7 mouse cellular contexts compared by ENCODE assay signal in genomic region chr3:95231298-95232221, GRCm38 (mm10). TPM values are rescaled to one million over a fixed set of nuclear protein-coding genes. Genes with fewer than 3 reads are reported as not detected.
DNase-seq lines count a peak whose midpoint lies in the region; ATAC-seq and TF ChIP-seq lines count a peak whose summit lies in the region.

TSS of gene Mllt11 (minus strand) at chr3:95232171.

- H3K4me3 ChIP-seq in MEL (ENCODE audit: control insufficient read depth in 1 of 2, insufficient read depth in 1 of 2, low read depth in 2 of 2, low read length in 2 of 2): peak within 1 kb of the TSS; percentile 66 to 73
- H3K4me3 ChIP-seq in kidney, embryonic 16.5 days (ENCODE audit: low read length): peak within 1 kb of the TSS; percentile 87
- peak within 1 kb of the TSS; percentile 91 for H3K4me3 ChIP-seq in liver, postnatal 0 days (ENCODE audit: low read depth, low read length)
- peak within 1 kb of the TSS; percentile 80; the same call in 1 of the 2 replicates for H3K4me3 ChIP-seq in neural tube, embryonic 15.5 days (replicated peaks)

- peaks cover 20 to 28% of the 10 kb centered on the region in 2 experiments for H3K4me1 ChIP-seq in MEL (ENCODE audit: control insufficient read depth in 1 of 2, insufficient read depth in 2 of 2, low read length in 2 of 2)
- H3K4me1 ChIP-seq in kidney, embryonic 16.5 days (ENCODE audit: insufficient read depth, low read length): peaks cover 32% of the 10 kb centered on the region
- H3K4me1 ChIP-seq in liver, postnatal 0 days (ENCODE audit: insufficient read depth): peaks cover 31% of the 10 kb centered on the region
- H3K4me1 ChIP-seq in neural tube, embryonic 15.5 days: peaks cover 41% of the 10 kb centered on the region

- H3K79me2 ChIP-seq in MEL (ENCODE audit: control insufficient read depth, insufficient read depth, low read length, poor library complexity): peaks cover 60% of the 10 kb centered on the region

- peak within 1 kb of the TSS; percentile 88 for H3K4me2 ChIP-seq in kidney, embryonic 16.5 days (replicated peaks; ENCODE audit: low read depth, low read length)
- peak within 1 kb of the TSS; percentile 95 for H3K4me2 ChIP-seq in liver, postnatal 0 days (ENCODE audit: low read depth, low read length)
- H3K4me2 ChIP-seq in neural tube, embryonic 15.5 days: peak within 1 kb of the TSS; percentile 86

- WGBS in kidney, embryonic 16.5 days: 54% methylated on average over 13 of the region's 13 CpGs
- WGBS in liver, postnatal 0 days (ENCODE audit: insufficient replicate concordance): 55% methylated on average over 13 of the region's 13 CpGs
- WGBS in neural tube, embryonic 15.5 days: 72% methylated on average over 13 of the region's 13 CpGs

- peak within 1 kb of the TSS; percentile 84 for H3K9ac ChIP-seq in MEL (ENCODE audit: control insufficient read depth, low read depth, low read length, poor library complexity, severe bottlenecking)
- H3K9ac ChIP-seq in kidney, embryonic 16.5 days (replicated peaks; ENCODE audit: low read length): peak within 1 kb of the TSS; percentile 97
- peak within 1 kb of the TSS; percentile 93 for H3K9ac ChIP-seq in liver, postnatal 0 days (replicated peaks)
- peak within 1 kb of the TSS; percentile 83; the same call in 1 of the 2 replicates for H3K9ac ChIP-seq in neural tube, embryonic 15.5 days (replicated peaks)

- no peak for TF ChIP-seq RAD21 in MEL (IDR thresholded peaks at IDR 0.05; ENCODE audit: low read depth, low read length)

- ATAC-seq in kidney, embryonic 16.5 days (ENCODE audit: low FRiP score, low TSS enrichment): no peak
- no peak for ATAC-seq in liver, postnatal 0 days
- no peak for ATAC-seq in neural tube, embryonic 15.5 days (ENCODE audit: low FRiP score)

- TF ChIP-seq CTCF in MEL (IDR thresholded peaks at IDR 0.05 in 2 of 3, conservative IDR thresholded peaks at IDR 0.05 in 1 of 3; ENCODE audit: control insufficient read depth in 1 of 3, insufficient read depth in 1 of 3, low read depth in 2 of 3, low read length in 3 of 3, poor library complexity in 1 of 3, severe bottlenecking in 1 of 3): no peak
- no peak for TF ChIP-seq CTCF in liver, postnatal 0 days (IDR thresholded peaks at IDR 0.05; ENCODE audit: low read depth)

- peak in 1 of 2 experiments; percentile 68; a peak in 2 of 4 replicates for TF ChIP-seq POLR2A in MEL (IDR thresholded peaks at IDR 0.05; ENCODE audit: control insufficient read depth in 1 of 2, insufficient read depth in 1 of 2, low read depth in 1 of 2, low read length in 2 of 2, poor library complexity in 1 of 2)

- H3K36me3 ChIP-seq in MEL (ENCODE audit: control insufficient read depth in 1 of 2, insufficient read depth in 2 of 2, low read length in 2 of 2): peaks cover 34 to 44% of the 10 kb centered on the region in 2 experiments
- H3K36me3 ChIP-seq in kidney, embryonic 16.5 days (ENCODE audit: insufficient read depth, low read length): peaks cover 38% of the 10 kb centered on the region
- peaks cover 46% of the 10 kb centered on the region for H3K36me3 ChIP-seq in liver, postnatal 0 days (replicated peaks; ENCODE audit: insufficient read depth, low read length)
- H3K36me3 ChIP-seq in neural tube, embryonic 15.5 days: peaks cover 49% of the 10 kb centered on the region

- peak within 1 kb of the TSS; percentile 92 for H3K27ac ChIP-seq in MEL (ENCODE audit: control insufficient read depth, low read depth, low read length)
- H3K27ac ChIP-seq in kidney, embryonic 16.5 days (ENCODE audit: low read length): peak within 1 kb of the TSS; percentile 98
- peak within 1 kb of the TSS; percentile 94 for H3K27ac ChIP-seq in liver, postnatal 0 days (ENCODE audit: low read depth)
- peak within 1 kb of the TSS; percentile 99 for H3K27ac ChIP-seq in neural tube, embryonic 15.5 days (replicated peaks)

- no peak for TF ChIP-seq EP300 in MEL (IDR thresholded peaks at IDR 0.05; ENCODE audit: low read depth in 1 of 2, low read length in 2 of 2)
- TF ChIP-seq EP300 in liver, postnatal 0 days (IDR thresholded peaks at IDR 0.05; ENCODE audit: low read depth): no peak

- DNase-seq in CD4-positive, CD25-positive, alpha-beta regulatory T cell, adult 2 months (ENCODE audit: low read depth, low spot score): peak; percentile 70
- peak; percentile 94 for DNase-seq in MEL (ENCODE audit: low read depth, low spot score)
- DNase-seq in gastrocnemius, adult 8-10 months (ENCODE audit: low spot score in 2 of 2): no peak
- DNase-seq in liver, postnatal 0 days: peak; percentile 29
- DNase-seq in urinary bladder, postnatal 14 days (ENCODE audit: low spot score): no peak

- no peaks in the 10 kb centered on the region for H3K27me3 ChIP-seq in MEL (ENCODE audit: control insufficient read depth in 1 of 2, insufficient read depth in 2 of 2, low read length in 2 of 2)
- H3K27me3 ChIP-seq in kidney, embryonic 16.5 days (ENCODE audit: insufficient read depth, low read length): no peaks in the 10 kb centered on the region
- no peaks in the 10 kb centered on the region for H3K27me3 ChIP-seq in liver, postnatal 0 days (ENCODE audit: insufficient read depth, low read length)
- no peaks in the 10 kb centered on the region for H3K27me3 ChIP-seq in neural tube, embryonic 15.5 days (replicated peaks)

- H3K9me3 ChIP-seq in MEL (replicated peaks; ENCODE audit: insufficient read depth, low read length): no peaks in the 10 kb centered on the region
- H3K9me3 ChIP-seq in kidney, embryonic 16.5 days (ENCODE audit: low read length): no peaks in the 10 kb centered on the region
- H3K9me3 ChIP-seq in liver, postnatal 0 days (ENCODE audit: low read length): no peaks in the 10 kb centered on the region
- H3K9me3 ChIP-seq in neural tube, embryonic 15.5 days (replicated peaks): no peaks in the 10 kb centered on the region

TF ChIP-seq in MEL, 35 proteins besides CTCF, POLR2A, EP300 and RAD21:
- no peak for TF ChIP-seq MXI1 (IDR thresholded peaks at IDR 0.05; ENCODE audit: low read depth, low read length)
- peak; percentile 94 for TF ChIP-seq GATA1 (IDR thresholded peaks at IDR 0.05; ENCODE audit: low read depth, low read length)

RNA-seq across cellular contexts. Expression of gene Mllt11, which starts in this region (rescaled TPM):
- 6.7 and 7.3 TPM in 2 replicates for total RNA-seq in MEL (2012; rRNA removed)
- 10 to 100 TPM in 1 of 2 experiments, not detected in 1; 24.6 TPM for polyA plus RNA-seq in MEL (2012; ENCODE audit: insufficient read depth in 1 of 2, insufficient read length in 2 of 2, low read depth in 1 of 2, low replicate concordance in 2 of 2, missing spikeins in 1 of 2)
- total RNA-seq in gastrocnemius, adult 8-10 months (2022): 100 to 1,000 TPM in 1 of 4 experiments, 10 to 100 TPM in 3; 69.6 to 108 (median 87.4) TPM
- 14.0 and 16.6 TPM in 2 replicates for polyA plus RNA-seq in kidney, embryonic 16.5 days (2015; fragmentation: Nextera tagmentation; extraction: Ambion mirVana)
- polyA plus RNA-seq in liver, postnatal 0 days (2015; fragmentation: Nextera tagmentation; extraction: Ambion mirVana): 2.0 and 2.3 TPM in 2 replicates
- 250 and 346 TPM in 2 replicates for polyA plus RNA-seq in neural tube, embryonic 15.5 days (2015; fragmentation: Nextera tagmentation; extraction: Ambion mirVana)

Comparison
In these comparisons a context has a peak if more than half of its experiments do, and no peak if none do; other contexts are left out.
1. DNase-seq: peak in CD4-positive, CD25-positive, alpha-beta regulatory T cell, adult 2 months (single experiment), MEL (single experiment) and liver, postnatal 0 days (single experiment); none in gastrocnemius, adult 8-10 months (0 of 2) and urinary bladder, postnatal 14 days (single experiment).
2. Peak in every context shown above with its lines, with median percentiles within 50 percentile points of each other: H3K27ac ChIP-seq, H3K4me3 ChIP-seq, H3K9ac ChIP-seq and H3K4me2 ChIP-seq.